Mouse (Mus musculus) embryonic fibroblast, embryonic 13.5 days (primary cell): ENCODE data around the gene Sardh. TPM values are rescaled to one million over a fixed set of nuclear protein-coding genes. Genes with fewer than 3 reads are reported as not detected.

Experiments used
- H3K27ac ChIP-seq: 2 replicates; pipeline ENCODE4 v1.5.1; 2012; ENCODE audit warnings: low read length, control low read depth, inconsistent platforms; ENCODE audit not compliant: insufficient read depth
- H3K4me1 ChIP-seq: 2 replicates; pipeline ENCODE4 v1.6.1; 2011; ENCODE audit warnings: low read length; ENCODE audit not compliant: control insufficient read depth, insufficient read depth
- H3K4me3 ChIP-seq: 2 replicates; pipeline ENCODE4 v1.5.1; 2011; ENCODE audit warnings: mild to moderate bottlenecking, control low read depth, low read length; ENCODE audit not compliant: insufficient read depth
- CTCF ChIP-seq: IDR thresholded peaks from 2 replicates; pipeline ENCODE4 v1.5.1; 2011; ENCODE audit warnings: mild to moderate bottlenecking, control low read depth, low read length, moderate library complexity, borderline replicate concordance; ENCODE audit not compliant: insufficient read depth
- POLR2A ChIP-seq: IDR thresholded peaks from 2 replicates; pipeline ENCODE4 v1.6.1; 2011; ENCODE audit warnings: low read depth, mild to moderate bottlenecking, control low read depth, low read length, moderate library complexity
- polyA plus RNA-seq: library from polyadenylated mRNA; stranded (reverse); fragments of >200 nt; gene quantifications from 2 replicates; pipeline ENCODE4 v1.2.4, GENCODE M21; 2011; ENCODE audit warnings: low read depth; ENCODE audit not compliant: missing spikeins, insufficient read length

Sardh gene
- polyA plus RNA-seq, 1 experiment, result 17.5 TPM

DNA sequence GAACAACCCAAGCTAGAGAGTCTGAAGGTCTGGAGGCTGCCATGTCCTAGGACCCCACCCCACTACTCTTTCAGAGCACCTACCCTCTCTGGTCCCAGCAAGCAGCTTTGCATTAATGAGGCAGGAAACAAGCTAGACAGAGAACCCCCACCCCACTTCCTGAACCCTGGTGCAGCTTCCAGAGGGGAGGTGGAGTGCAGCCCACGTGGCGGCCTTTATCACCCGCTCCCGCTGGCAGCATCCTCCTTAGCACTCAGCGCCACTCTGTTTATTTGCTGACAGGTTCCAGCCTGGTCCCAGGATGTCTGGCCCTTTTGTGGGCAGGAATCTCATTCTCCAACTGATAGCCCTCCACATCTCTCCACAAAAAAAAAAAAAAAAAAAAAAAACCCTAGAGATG lies 38.3 kb downstream of the Sardh start:
- no peak for TF ChIP-seq CTCF
- TF ChIP-seq POLR2A, result no peak
- H3K27ac ChIP-seq, result no peak overlapping the region
- H3K4me1 ChIP-seq, result no peaks in the 10 kb centered on the region
- no peak overlapping the region for H3K4me3 ChIP-seq

DNA sequence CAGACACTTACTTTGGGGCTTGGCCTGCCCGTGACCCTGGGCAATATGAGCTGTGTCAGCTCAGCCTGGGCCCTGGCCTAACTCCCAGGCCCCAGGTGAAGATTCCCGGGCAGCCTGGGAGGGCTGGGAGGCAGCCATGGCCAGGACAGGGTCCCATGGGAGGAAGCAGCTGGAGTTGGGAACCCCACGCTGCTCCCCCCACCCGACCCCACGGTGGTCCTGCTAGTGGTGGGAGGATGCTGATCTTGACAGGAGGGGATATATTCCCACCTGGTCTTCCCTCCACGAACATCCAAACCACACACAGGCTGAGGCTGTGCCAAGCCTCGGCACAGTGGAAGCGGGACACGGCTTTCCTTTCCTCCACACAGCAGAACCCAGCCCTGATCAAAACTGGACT lies 38.8 kb downstream of the Sardh start:
- TF ChIP-seq POLR2A, result no peak
- no peak for TF ChIP-seq CTCF
- no peaks in the 10 kb centered on the region for H3K4me1 ChIP-seq
- H3K4me3 ChIP-seq, result no peak overlapping the region
- H3K27ac ChIP-seq, result no peak overlapping the region

DNA sequence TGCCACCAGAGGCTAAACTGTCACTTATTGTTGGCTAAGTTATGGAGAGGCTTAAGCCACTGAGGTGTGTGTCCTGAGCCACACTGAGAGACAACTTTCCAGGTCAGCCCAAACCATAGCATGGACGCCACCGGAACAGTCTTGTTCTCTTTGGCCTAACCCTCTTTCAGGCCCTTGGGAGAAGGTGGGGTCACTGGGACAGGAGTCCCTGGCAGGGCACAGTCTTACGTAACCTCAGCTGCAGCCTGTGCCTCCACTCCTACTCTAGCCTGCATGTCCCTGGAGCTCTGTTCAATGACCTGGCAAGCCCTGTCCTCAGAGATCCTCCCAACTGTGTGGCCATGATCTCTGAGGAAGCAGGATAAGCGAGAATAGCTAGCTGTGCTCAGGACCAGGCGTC lies 41.0 kb downstream of the Sardh start:
- TF ChIP-seq CTCF (no peak), POLR2A (no peak)
- Histone ChIP-seq H3K4me3 (no peak overlapping the region), H3K27ac (no peak overlapping the region), H3K4me1 (no peaks in the 10 kb centered on the region)

DNA sequence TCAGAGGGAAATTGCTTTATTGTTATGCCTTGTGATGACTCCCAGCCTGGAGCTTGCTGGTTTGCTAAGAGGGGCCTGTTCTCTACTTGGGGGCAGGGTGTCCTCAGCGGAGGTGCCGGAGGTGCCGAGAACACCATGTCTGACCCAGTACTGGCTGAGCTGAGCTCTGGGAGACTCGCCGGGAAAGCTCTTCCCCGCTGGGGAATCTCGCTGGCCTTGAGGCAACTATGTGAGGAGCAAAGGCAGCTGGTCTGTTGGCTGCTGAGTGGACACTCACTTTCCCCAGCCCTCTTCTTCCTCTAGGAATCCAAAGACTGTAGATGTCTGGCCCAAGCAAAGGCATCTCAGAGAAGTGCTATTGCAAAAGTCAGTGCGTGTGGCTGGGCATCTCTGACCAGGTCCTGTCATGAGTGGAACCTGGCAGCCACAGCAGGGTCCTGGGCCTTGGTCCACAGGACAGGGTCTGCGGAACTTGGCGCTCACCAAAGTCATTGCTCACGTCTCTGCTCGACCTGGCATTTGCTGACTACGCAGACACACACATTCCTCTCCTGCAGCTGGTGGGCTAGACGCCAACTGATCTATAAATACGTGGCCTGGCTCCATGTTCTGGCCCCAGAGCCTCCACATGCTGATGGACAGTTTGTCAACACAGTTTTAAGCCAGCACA lies 41.9 kb downstream of the Sardh start:
- TF ChIP-seq CTCF (no peak), POLR2A (no peak)
- no peaks in the 10 kb centered on the region for H3K4me1 ChIP-seq
- no peak overlapping the region for H3K4me3 ChIP-seq
- H3K27ac ChIP-seq, result no peak overlapping the region

DNA sequence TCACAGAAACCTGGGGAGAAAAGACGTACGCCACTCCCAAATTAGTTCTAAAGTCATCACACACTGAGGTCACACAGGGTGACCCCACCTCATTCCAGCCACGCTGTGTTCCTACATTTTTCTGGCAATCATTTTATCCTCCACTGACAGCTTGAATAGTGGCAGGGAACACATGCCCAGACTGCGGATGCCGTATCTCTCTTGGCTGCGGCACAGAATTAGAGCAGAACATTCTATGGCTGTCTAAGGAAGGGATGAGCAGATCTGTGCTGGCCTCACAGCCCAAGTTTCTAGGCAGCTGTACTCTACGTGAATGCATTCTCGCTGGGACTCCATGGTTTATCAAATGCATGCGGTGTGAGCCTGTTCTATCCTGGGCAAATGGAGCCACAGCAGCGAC lies 42.5 kb downstream of the Sardh start:
- Histone ChIP-seq H3K4me1 (no peaks in the 10 kb centered on the region), H3K4me3 (no peak overlapping the region), H3K27ac (no peak overlapping the region)
- TF ChIP-seq POLR2A (no peak), CTCF (no peak)

GRCm38 (mm10) chr2:27200586-27200985 lies 47.6 kb downstream of the Sardh start:
- Histone ChIP-seq H3K4me3 (no peak overlapping the region), H3K27ac (no peak overlapping the region), H3K4me1 (no peaks in the 10 kb centered on the region)
- TF ChIP-seq POLR2A (no peak), CTCF (no peak)

GRCm38 (mm10) chr2:27198551-27199246 lies 49.4 kb downstream of the Sardh start:
- Histone ChIP-seq H3K4me3 (no peak overlapping the region), H3K4me1 (no peaks in the 10 kb centered on the region), H3K27ac (no peak overlapping the region)
- TF ChIP-seq CTCF (no peak), POLR2A (no peak)

DNA sequence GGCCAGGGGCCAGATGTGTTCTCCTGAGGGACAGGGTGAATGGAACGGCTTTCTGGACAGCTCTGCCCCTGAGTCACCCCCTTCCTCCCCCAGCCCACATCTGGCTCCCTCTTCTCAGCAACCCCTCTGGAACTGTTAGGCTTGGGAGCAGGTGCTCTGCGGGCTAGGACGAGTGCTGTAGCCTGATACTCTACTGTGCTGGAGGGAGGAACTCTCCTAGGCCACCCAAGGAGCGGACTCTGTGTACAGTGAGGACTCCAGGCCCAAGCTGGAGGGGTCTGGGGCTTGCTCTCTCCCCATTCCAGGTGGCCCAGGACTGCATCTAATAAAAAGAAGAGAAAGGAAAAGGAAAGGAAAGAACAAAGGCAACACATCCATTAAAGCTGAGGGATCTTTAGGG lies 58.1 kb downstream of the Sardh start:
- no peak overlapping the region for H3K27ac ChIP-seq
- H3K4me1 ChIP-seq, result no peaks in the 10 kb centered on the region
- TF ChIP-seq CTCF, result no peak
- TF ChIP-seq POLR2A, result no peak
- H3K4me3 ChIP-seq, result no peak overlapping the region

- Histone ChIP-seq H3K4me3 (no peak overlapping the region), H3K27ac (no peak overlapping the region), H3K4me1 (peaks cover 8% of the 10 kb centered on the region; the same call in 1 of the 2 replicates)
- TF ChIP-seq CTCF, result no peak
- TF ChIP-seq POLR2A, result no peak
These were observed 60.6 kb downstream of the Sardh start for GRCm38 (mm10) chr2:27187531-27187930.

- no peak overlapping the region for H3K4me3 ChIP-seq
- TF ChIP-seq POLR2A, result no peak
- no peak for TF ChIP-seq CTCF
- peaks cover 11% of the 10 kb centered on the region for H3K4me1 ChIP-seq
- peak overlapping the region; percentile 80 for H3K27ac ChIP-seq
These were observed 64.4 kb downstream of the Sardh start for GRCm38 (mm10) chr2:27183734-27184133.

- Histone ChIP-seq H3K4me3 (no peak overlapping the region), H3K27ac (no peak overlapping the region), H3K4me1 (peaks cover 13% of the 10 kb centered on the region)
- TF ChIP-seq POLR2A (no peak), CTCF (no peak)
These were observed 66.2 kb downstream of the Sardh start for GRCm38 (mm10) chr2:27181907-27182306.
